Mouse (Mus musculus) thymus, adult 2 months (tissue): ENCODE data around the gene Cyp2d10. TPM values are rescaled to one million over a fixed set of nuclear protein-coding genes. Genes with fewer than 3 reads are reported as not detected.

Experiments used
- DNase-seq: peaks from one replicate; pipeline ENCODE4 v3.0.0; 2021
- H3K27ac ChIP-seq: fragments of 200-500 bp; 2 replicates; pipeline ENCODE4 v1.5.1; 2012; ENCODE audit warnings: low read length, control low read depth; ENCODE audit not compliant: control insufficient read depth, insufficient read depth
- H3K27me3 ChIP-seq: fragments of 200-500 bp; 2 replicates; pipeline ENCODE4 v1.6.1; 2012; ENCODE audit warnings: mild to moderate bottlenecking, low read length, moderate library complexity, mixed read lengths; ENCODE audit not compliant: control insufficient read depth, insufficient read depth
- H3K36me3 ChIP-seq: fragments of 200-500 bp; 2 replicates; pipeline ENCODE4 v1.6.1; 2012; ENCODE audit warnings: mild to moderate bottlenecking, low read length, moderate library complexity; ENCODE audit not compliant: control insufficient read depth, insufficient read depth
- H3K4me1 ChIP-seq: fragments of 200-500 bp; replicated peaks from 2 replicates; pipeline ENCODE4 v1.6.1; 2012; ENCODE audit warnings: low read length; ENCODE audit not compliant: control insufficient read depth, insufficient read depth
- H3K4me3 ChIP-seq: fragments of 200-500 bp; 2 replicates; pipeline ENCODE4 v1.5.1; 2012; ENCODE audit warnings: mild to moderate bottlenecking, low read length, control low read depth, moderate library complexity; ENCODE audit not compliant: control insufficient read depth, insufficient read depth
- CTCF ChIP-seq: fragments of 200-500 bp; IDR thresholded peaks from 2 replicates; pipeline ENCODE4 v1.5.1; 2012; ENCODE audit warnings: mild to moderate bottlenecking, control low read depth, low read length, moderate library complexity, borderline replicate concordance; ENCODE audit not compliant: control insufficient read depth, poor library complexity, insufficient read depth; ENCODE audit errors: extremely low read depth
- POLR2A ChIP-seq: fragments of 200-500 bp; IDR thresholded peaks from 2 replicates; pipeline ENCODE4 v1.6.1; 2012; ENCODE audit warnings: mild to moderate bottlenecking, low read length, control low read depth, moderate library complexity; ENCODE audit not compliant: control insufficient read depth, poor library complexity, insufficient read depth; ENCODE audit errors: extremely low read depth
- WGBS: fragments of 180-500 bp; shearing (Covaris S2); methylation state at CpG from one replicate; pipeline ENCODE4 v1.1.7; 2018; 5-methylcytosine and 5-hydroxymethylcytosine counted together
- polyA plus RNA-seq: library from polyadenylated mRNA; depleted of rRNA; stranded (reverse); fragments of >200 nt; gene quantifications from 2 replicates; pipeline ENCODE4 v1.2.3, GENCODE M21; 2012

The Cyp2d10 gene
- polyA plus RNA-seq, 1 experiment, result 0.28 TPM

GRCm38 (mm10) chr15:82376393-82377138 lies 30.4 kb downstream of the Cyp2d10 start:
- WGBS, result 90% methylated on average over 17 of the region's 17 CpGs
- no peak overlapping the region for H3K4me3 ChIP-seq

GRCm38 (mm10) chr15:82375855-82376254 lies 31.1 kb downstream of the Cyp2d10 start:
- H3K27ac ChIP-seq, result no peak overlapping the region
- no peaks in the 10 kb centered on the region for H3K36me3 ChIP-seq
- WGBS, result 93% methylated on average over 9 of the region's 9 CpGs
- no peak overlapping the region for H3K4me3 ChIP-seq
- peaks cover 6% of the 10 kb centered on the region; the same call in 1 of the 2 replicates for H3K4me1 ChIP-seq
- no peak for DNase-seq
- TF ChIP-seq CTCF (no peak), POLR2A (no peak)
- no peaks in the 10 kb centered on the region for H3K27me3 ChIP-seq

More at GRCm38 (mm10) chr15:82376393-82377138, 30.4 kb downstream of the Cyp2d10 start:
- no peak for DNase-seq
- no peak for TF ChIP-seq CTCF
- no peak for TF ChIP-seq POLR2A
- peaks cover 6% of the 10 kb centered on the region; the same call in 1 of the 2 replicates for H3K4me1 ChIP-seq
- H3K27ac ChIP-seq, result no peak overlapping the region
- no peaks in the 10 kb centered on the region for H3K36me3 ChIP-seq
- no peaks in the 10 kb centered on the region for H3K27me3 ChIP-seq

- no peaks in the 10 kb centered on the region for H3K27me3 ChIP-seq
- TF ChIP-seq CTCF (no peak), POLR2A (no peak)
- over 99% methylated on average over 5 of the region's 5 CpGs for WGBS
- no peaks in the 10 kb centered on the region for H3K4me1 ChIP-seq
- no peak overlapping the region for H3K27ac ChIP-seq
- H3K4me3 ChIP-seq, result no peak overlapping the region
- no peak for DNase-seq
- H3K36me3 ChIP-seq, result no peaks in the 10 kb centered on the region
Observed at GRCm38 (mm10) chr15:82374437-82374836, 32.6 kb downstream of the Cyp2d10 start.

- no peaks in the 10 kb centered on the region for H3K27me3 ChIP-seq
- no peak overlapping the region for H3K27ac ChIP-seq
- DNase-seq, result no peak
- TF ChIP-seq CTCF, result no peak
- TF ChIP-seq POLR2A, result no peak
- no peaks in the 10 kb centered on the region for H3K4me1 ChIP-seq
- WGBS, result 97% methylated on average over 5 of the region's 5 CpGs
- H3K4me3 ChIP-seq, result no peak overlapping the region
- no peaks in the 10 kb centered on the region for H3K36me3 ChIP-seq
Observed at GRCm38 (mm10) chr15:82372991-82373390, 34.0 kb downstream of the Cyp2d10 start.

- H3K4me3 ChIP-seq, result no peak overlapping the region
- H3K27me3 ChIP-seq, result no peaks in the 10 kb centered on the region
- 94% methylated on average over 6 of the region's 6 CpGs for WGBS
- TF ChIP-seq CTCF, result no peak
- TF ChIP-seq POLR2A, result no peak
- no peak overlapping the region for H3K27ac ChIP-seq
- H3K36me3 ChIP-seq, result no peaks in the 10 kb centered on the region
- no peaks in the 10 kb centered on the region for H3K4me1 ChIP-seq
- no peak for DNase-seq
Observed at GRCm38 (mm10) chr15:82372446-82372845, 34.5 kb downstream of the Cyp2d10 start.

- no peak overlapping the region for H3K27ac ChIP-seq
- no peak for DNase-seq
- no peaks in the 10 kb centered on the region for H3K27me3 ChIP-seq
- 100% methylated on average over 1 of the region's 1 CpGs for WGBS
- TF ChIP-seq POLR2A, result no peak
- no peak for TF ChIP-seq CTCF
- no peak overlapping the region for H3K4me3 ChIP-seq
- H3K36me3 ChIP-seq, result no peaks in the 10 kb centered on the region
- no peaks in the 10 kb centered on the region for H3K4me1 ChIP-seq
Observed at GRCm38 (mm10) chr15:82368851-82369250, 38.1 kb downstream of the Cyp2d10 start.
